ENCODE assay signal across 8 mouse cellular contexts in the genomic region with DNA sequence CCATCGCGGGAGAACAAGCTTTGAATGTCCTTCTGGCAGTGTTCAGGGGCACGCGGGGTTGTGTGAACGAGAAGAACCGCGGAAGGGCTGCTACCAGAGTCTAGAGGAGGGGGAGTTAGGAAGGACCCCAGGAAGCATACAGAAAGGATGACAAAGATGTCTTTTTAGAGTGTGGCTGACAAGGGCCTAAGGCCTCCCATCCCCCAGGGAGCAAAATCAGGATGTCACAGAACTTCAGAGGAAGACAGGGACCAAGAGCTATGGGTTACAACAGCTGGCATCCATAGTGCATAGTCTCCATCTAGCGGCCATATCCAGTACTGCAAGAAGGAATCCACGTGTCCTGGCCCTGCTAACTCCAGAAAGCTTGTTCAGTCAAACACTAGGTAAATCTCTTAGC. TPM values are rescaled to one million over a fixed set of nuclear protein-coding genes. Genes with fewer than 3 reads are reported as not detected.
DNase-seq lines count a peak whose midpoint lies in the region; ATAC-seq lines count a peak whose summit lies in the region.

No protein-coding gene starts in this region.

- peak; percentile 82 for DNase-seq in cerebellum, adult 9-11 months
- DNase-seq in frontal cortex, postnatal 10 days (ENCODE audit: low spot score in 2 of 2), result peak; percentile 69 to 86
- peak; percentile 80 to 86 for DNase-seq in layer of hippocampus, postnatal 36 days
- peak; percentile 73 for DNase-seq in right cerebral cortex, postnatal 25 days
- DNase-seq in urinary bladder, postnatal 4 days (ENCODE audit: low spot score in 2 of 2), result peak; percentile 71 to 88

- no peak overlapping the region for H3K27ac ChIP-seq in hindbrain, embryonic 15.5 days (replicated peaks)

- H3K4me3 ChIP-seq in hindbrain, embryonic 15.5 days, result no peak overlapping the region

- WGBS in hindbrain, embryonic 15.5 days, result 59% methylated on average over 9 of the region's 9 CpGs

- peak; percentile 34 for ATAC-seq in activated CD4-positive, CD25-positive, alpha-beta regulatory T cell, adult 4 months
- ATAC-seq in hindbrain, embryonic 15.5 days (ENCODE audit: low FRiP score, low read depth), result peak; percentile 78
- peak; percentile 48 for ATAC-seq in megakaryocyte-erythroid progenitor cell, adult 5-6 weeks (replicated peaks; ENCODE audit: low FRiP score, low TSS enrichment, poor library complexity, severe bottlenecking)

- no peaks in the 10 kb centered on the region for H3K36me3 ChIP-seq in hindbrain, embryonic 15.5 days

- H3K27me3 ChIP-seq in hindbrain, embryonic 15.5 days, result peaks cover 19% of the 10 kb centered on the region

- no peak overlapping the region for H3K4me2 ChIP-seq in hindbrain, embryonic 15.5 days

- H3K9me3 ChIP-seq in hindbrain, embryonic 15.5 days, result no peaks in the 10 kb centered on the region

- H3K9ac ChIP-seq in hindbrain, embryonic 15.5 days, result no peak overlapping the region

- H3K4me1 ChIP-seq in hindbrain, embryonic 15.5 days (replicated peaks), result peaks cover 9% of the 10 kb centered on the region

RNA-seq across cellular contexts. Expression of a gene that starts 1.9 kb away (rescaled TPM):
- polyA plus RNA-seq in activated CD4-positive, CD25-positive, alpha-beta regulatory T cell, adult 4 months (2017; shearing (Covaris generic)), result 1 to 10 TPM; 4.9 to 5.0 TPM
- 1.1 and 1.6 TPM in 2 replicates for polyA plus RNA-seq in hindbrain, embryonic 15.5 days (2015; fragmentation: Nextera tagmentation; extraction: Ambion mirVana)
- total RNA-seq in layer of hippocampus, postnatal 36 days (2021), result 1 to 10 TPM in 1 of 2 experiments, under 1 TPM in 1; 0.90 to 1.4 TPM
- total RNA-seq in megakaryocyte-erythroid progenitor cell, adult 5-6 weeks (2014; fragmentation: Nextera tagmentation), result 4.1 and 6.1 TPM in 2 replicates
- total RNA-seq in megakaryocyte-erythroid progenitor cell, adult 5-6 weeks (2017), result 1.3 and 3.3 TPM in 2 replicates

RNA-seq across cellular contexts. Expression of a gene that starts 24.6 kb away (rescaled TPM):
- polyA plus RNA-seq in activated CD4-positive, CD25-positive, alpha-beta regulatory T cell, adult 4 months (2017; shearing (Covaris generic)), result not detected
- 2.8 and 3.8 TPM in 2 replicates for polyA plus RNA-seq in hindbrain, embryonic 15.5 days (2015; fragmentation: Nextera tagmentation; extraction: Ambion mirVana)
- total RNA-seq in layer of hippocampus, postnatal 36 days (2021), result 1 to 10 TPM; 5.0 to 5.2 TPM
- 2.1 TPM in 1 of 2 replicates, not detected in the other for total RNA-seq in megakaryocyte-erythroid progenitor cell, adult 5-6 weeks (2014; fragmentation: Nextera tagmentation)
- not detected in 2 replicates for total RNA-seq in megakaryocyte-erythroid progenitor cell, adult 5-6 weeks (2017)

RNA-seq across cellular contexts. Expression of a gene that starts 25.4 kb away (rescaled TPM):
- polyA plus RNA-seq in activated CD4-positive, CD25-positive, alpha-beta regulatory T cell, adult 4 months (2017; shearing (Covaris generic)), result not detected
- 25.7 and 29.1 TPM in 2 replicates for polyA plus RNA-seq in hindbrain, embryonic 15.5 days (2015; fragmentation: Nextera tagmentation; extraction: Ambion mirVana)
- total RNA-seq in layer of hippocampus, postnatal 36 days (2021), result 10 to 100 TPM; 72.2 to 74.8 TPM
- total RNA-seq in megakaryocyte-erythroid progenitor cell, adult 5-6 weeks (2014; fragmentation: Nextera tagmentation), result not detected in 2 replicates
- not detected in 2 replicates for total RNA-seq in megakaryocyte-erythroid progenitor cell, adult 5-6 weeks (2017)

RNA-seq across cellular contexts. Expression of a gene that starts 42.5 kb away (rescaled TPM):
- polyA plus RNA-seq in activated CD4-positive, CD25-positive, alpha-beta regulatory T cell, adult 4 months (2017; shearing (Covaris generic)), result not detected
- 0.14 TPM in 1 of 2 replicates, not detected in the other for polyA plus RNA-seq in hindbrain, embryonic 15.5 days (2015; fragmentation: Nextera tagmentation; extraction: Ambion mirVana)
- total RNA-seq in layer of hippocampus, postnatal 36 days (2021), result under 1 TPM; 0.33 to 0.77 TPM
- total RNA-seq in megakaryocyte-erythroid progenitor cell, adult 5-6 weeks (2014; fragmentation: Nextera tagmentation), result not detected in 2 replicates
- not detected in 2 replicates for total RNA-seq in megakaryocyte-erythroid progenitor cell, adult 5-6 weeks (2017)

RNA-seq across cellular contexts. Expression of a gene that starts 47.5 kb away (rescaled TPM):
- polyA plus RNA-seq in activated CD4-positive, CD25-positive, alpha-beta regulatory T cell, adult 4 months (2017; shearing (Covaris generic)), result 1 to 10 TPM; 2.2 TPM
- 35.0 and 36.7 TPM in 2 replicates for polyA plus RNA-seq in hindbrain, embryonic 15.5 days (2015; fragmentation: Nextera tagmentation; extraction: Ambion mirVana)
- 10 to 100 TPM; 91.3 to 98.8 TPM for total RNA-seq in layer of hippocampus, postnatal 36 days (2021)
- total RNA-seq in megakaryocyte-erythroid progenitor cell, adult 5-6 weeks (2014; fragmentation: Nextera tagmentation), result 9.2 and 28.8 TPM in 2 replicates
- total RNA-seq in megakaryocyte-erythroid progenitor cell, adult 5-6 weeks (2017), result 4.6 and 22.6 TPM in 2 replicates

Comparison
In these comparisons a context has a peak if more than half of its experiments do, and no peak if none do; other contexts are left out.
1. RNA of a gene that starts 25.4 kb away (total RNA-seq): 72.2 to 74.8 TPM in layer of hippocampus, postnatal 36 days; not detected in megakaryocyte-erythroid progenitor cell, adult 5-6 weeks; every median in the first group is over 10 times any median in the second.
2. Peak in every context shown above with its lines, with median percentiles within 50 percentile points of each other: ATAC-seq and DNase-seq.